9 mouse cellular contexts compared by ENCODE assay signal in the genomic region with DNA sequence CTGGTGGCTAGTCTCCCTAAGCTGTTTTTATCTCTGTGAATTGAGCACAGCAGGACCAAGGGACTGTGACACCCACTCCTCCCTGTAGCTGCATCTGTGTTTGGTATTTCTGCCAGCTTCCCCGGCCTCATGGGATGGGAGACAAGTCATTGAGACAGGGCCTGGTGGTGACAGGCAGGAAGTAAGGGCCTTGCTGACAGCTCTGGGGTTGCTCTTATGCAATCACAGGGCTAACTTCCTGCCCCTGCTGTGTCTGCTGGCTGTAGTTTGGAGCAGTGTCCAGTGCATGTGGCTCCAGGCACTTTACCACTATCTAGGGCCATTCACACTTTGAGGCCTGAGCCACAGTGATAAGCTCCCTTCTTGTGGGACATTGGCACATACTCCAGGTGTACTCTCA. TPM values are rescaled to one million over a fixed set of nuclear protein-coding genes. Genes with fewer than 3 reads are reported as not detected.
DNase-seq lines count a peak whose midpoint lies in the region; ATAC-seq lines count a peak whose summit lies in the region.
"Had no signal": no experiment of that assay in that cellular context is flagged by ENCODE, and none has a peak within 500 bp of the region (broad histone marks: within the 10 kb centered on the region; RNA-seq: fewer than 3 reads in every experiment).

No protein-coding gene starts in this region.

- no peak overlapping the region for H3K4me2 ChIP-seq in heart, embryonic 12.5 days
- H3K4me2 ChIP-seq: neural tube, embryonic 13.5 days had no signal

- intact Hi-C loops in gastrocnemius, postnatal 36 days (cut with DNase I): no loop called here

- H3K4me3 ChIP-seq in heart, embryonic 12.5 days: no peak overlapping the region
- H3K4me3 ChIP-seq: neural tube, embryonic 13.5 days had no signal

- H3K9me3 ChIP-seq in heart, embryonic 12.5 days (replicated peaks): peaks cover 4% of the 10 kb centered on the region
- H3K9me3 ChIP-seq: neural tube, embryonic 13.5 days had no signal

- peaks cover 44% of the 10 kb centered on the region for H3K27me3 ChIP-seq in heart, embryonic 12.5 days (replicated peaks)
- H3K27me3 ChIP-seq: neural tube, embryonic 13.5 days had no signal

- peaks cover 50% of the 10 kb centered on the region for H3K4me1 ChIP-seq in heart, embryonic 12.5 days (replicated peaks)
- H3K4me1 ChIP-seq: neural tube, embryonic 13.5 days had no signal

- 8% methylated on average over 1 of the region's 1 CpGs for WGBS in heart, embryonic 12.5 days

- H3K9ac ChIP-seq in heart, embryonic 12.5 days: no peak overlapping the region
- H3K9ac ChIP-seq: neural tube, embryonic 13.5 days had no signal

- H3K27ac ChIP-seq in heart, embryonic 12.5 days (ENCODE audit: poor library complexity, severe bottlenecking): peak overlapping the region; percentile 26
- H3K27ac ChIP-seq: neural tube, embryonic 13.5 days had no signal

- no peaks in the 10 kb centered on the region for H3K36me3 ChIP-seq in heart, embryonic 12.5 days
- H3K36me3 ChIP-seq: neural tube, embryonic 13.5 days had no signal

- peak; percentile 16 to 43 for DNase-seq in spleen, postnatal 36 days (ENCODE audit: low spot score in 2 of 2)
- DNase-seq in spleen, postnatal 14 days (ENCODE audit: low spot score in 2 of 2): no peak
- peak; percentile 35 to 38 for DNase-seq in layer of hippocampus, postnatal 36 days
- peak; percentile 29 to 47 for DNase-seq in monocyte, adult 2 months (ENCODE audit: low read depth in 1 of 2, low spot score in 2 of 2)
- DNase-seq in gastrocnemius, postnatal 4 days (ENCODE audit: low spot score in 2 of 2): no peak
- no peak for DNase-seq in gastrocnemius, postnatal 36 days

- ATAC-seq in heart, embryonic 12.5 days (ENCODE audit: insufficient number of reproducible peaks, low FRiP score): peak; percentile 51
- ATAC-seq in erythroid progenitor cell, adult 5-6 weeks (replicated peaks; ENCODE audit: low FRiP score, poor library complexity, severe bottlenecking): no peak

RNA-seq across cellular contexts. Expression of a gene that starts 48.6 kb away (rescaled TPM):
- polyA plus RNA-seq in heart, embryonic 12.5 days (2016; fragmentation: Nextera tagmentation; extraction: Ambion mirVana): 3.7 and 4.1 TPM in 2 replicates
- 1 to 10 TPM; 1.6 to 2.0 TPM for total RNA-seq in layer of hippocampus, postnatal 36 days (2021)
- 2.2 and 4.6 TPM in 2 replicates for total RNA-seq in erythroid progenitor cell, adult 5-6 weeks (2015; ENCODE audit: low replicate concordance)
- 1.9 and 2.1 TPM in 2 replicates for total RNA-seq in erythroid progenitor cell, adult 5-6 weeks (2017; ENCODE audit: low replicate concordance)
- 1 to 10 TPM; 1.3 to 3.0 TPM for total RNA-seq in gastrocnemius, postnatal 4 days (2021)
- total RNA-seq in gastrocnemius, postnatal 36 days (2021): 10 to 100 TPM in 1 of 2 experiments, 1 to 10 TPM in 1; 8.1 to 12.3 TPM

Comparison
In these comparisons a context has a peak if more than half of its experiments do, and no peak if none do; other contexts are left out.
1. DNase-seq: peak in spleen, postnatal 36 days (2 of 2), layer of hippocampus, postnatal 36 days (2 of 2) and monocyte, adult 2 months (2 of 2); none in spleen, postnatal 14 days (0 of 2), gastrocnemius, postnatal 4 days (0 of 2) and gastrocnemius, postnatal 36 days (0 of 2).